Mouse (Mus musculus) myocyte (in vitro differentiated cells): Measurements from ENCODE around the gene Zbtb39. TPM values are rescaled to one million over a fixed set of nuclear protein-coding genes. Genes with fewer than 3 reads are reported as not detected.

Source experiments
- H3K27me3 ChIP-seq: one replicate; pipeline ENCODE4 v1.6.1; 2011; ENCODE audit not compliant: control insufficient read depth, insufficient read depth, insufficient read length
- H3K36me3 ChIP-seq: one replicate; pipeline ENCODE4 v1.6.1; 2011; ENCODE audit not compliant: control insufficient read depth, insufficient read depth
- H3K4me2 ChIP-seq: one replicate; pipeline ENCODE4 v1.6.1; 2011; ENCODE audit warnings: low read depth, control low read depth
- H3K4me3 ChIP-seq: one replicate; pipeline ENCODE4 v1.5.1; 2011; ENCODE audit warnings: mild to moderate bottlenecking, control low read depth, moderate library complexity
- H3K79me2 ChIP-seq: one replicate; pipeline ENCODE4 v1.6.1; 2011; ENCODE audit not compliant: control insufficient read depth, insufficient read depth
- H3ac ChIP-seq: one replicate; pipeline ENCODE4 v1.6.1; 2011; ENCODE audit not compliant: control insufficient read depth, insufficient read length
- CEBPB ChIP-seq: IDR thresholded peaks from 2 replicates; pipeline ENCODE4 v1.6.1; 2011; ENCODE audit warnings: mild to moderate bottlenecking, moderate library complexity; ENCODE audit not compliant: poor library complexity, insufficient read depth, severe bottlenecking
- E2F4 ChIP-seq: IDR thresholded peaks from one replicate; pipeline ENCODE4 v1.6.1; 2011; ENCODE audit warnings: mild to moderate bottlenecking, control low read depth, moderate library complexity; ENCODE audit not compliant: insufficient read depth
- MAX ChIP-seq: IDR thresholded peaks from one replicate; pipeline ENCODE4 v1.6.1; 2011; ENCODE audit warnings: low read depth, mild to moderate bottlenecking, control low read depth
- MYOD1 ChIP-seq, 3 experiments: IDR thresholded peaks; one replicate each; pipeline ENCODE4 v1.6.1; 2011; ENCODE audit warnings: control low read depth in 2 of 3, low read depth in 2 of 3, mild to moderate bottlenecking in 2 of 3, moderate library complexity in 1 of 3; ENCODE audit not compliant: insufficient read length in 2 of 3, control insufficient read depth in 1 of 3
- MYOG ChIP-seq, 3 experiments: IDR thresholded peaks; one replicate each; pipeline ENCODE4 v1.6.1; 2011; ENCODE audit warnings: control low read depth in 2 of 3, low read depth in 2 of 3, mild to moderate bottlenecking in 2 of 3; ENCODE audit not compliant: insufficient read length in 2 of 3, control insufficient read depth in 1 of 3, insufficient read depth in 1 of 3
- POLR2A ChIP-seq: IDR thresholded peaks from one replicate; pipeline ENCODE4 v1.6.1; 2011; ENCODE audit warnings: low read depth, mild to moderate bottlenecking, control low read depth, moderate library complexity; ENCODE audit not compliant: insufficient read length
- POLR2AphosphoS2 ChIP-seq: IDR thresholded peaks from one replicate; pipeline ENCODE4 v1.6.1; 2011; ENCODE audit warnings: low read depth, control low read depth; ENCODE audit not compliant: insufficient read length
- REST ChIP-seq: IDR thresholded peaks from one replicate; pipeline ENCODE4 v1.6.1; 2011; ENCODE audit warnings: mild to moderate bottlenecking, control low read depth, moderate library complexity; ENCODE audit not compliant: insufficient read depth, insufficient read length
- SRF ChIP-seq: IDR thresholded peaks from one replicate; pipeline ENCODE4 v1.6.1; 2011; ENCODE audit warnings: low read depth; ENCODE audit not compliant: control insufficient read depth, insufficient read length
- TCF12 ChIP-seq: IDR thresholded peaks from one replicate; pipeline ENCODE4 v1.6.1; 2011; ENCODE audit warnings: mild to moderate bottlenecking, control low read depth; ENCODE audit not compliant: poor library complexity, insufficient read depth, severe bottlenecking
- TCF3 ChIP-seq: IDR thresholded peaks from one replicate; pipeline ENCODE4 v1.6.1; 2011; ENCODE audit warnings: low read depth, control low read depth; ENCODE audit not compliant: insufficient read length
- USF1 ChIP-seq: IDR thresholded peaks from one replicate; pipeline ENCODE4 v1.6.1; 2011; ENCODE audit warnings: low read depth, mild to moderate bottlenecking, control low read depth, moderate library complexity
- polyA plus RNA-seq: library from polyadenylated mRNA; unstranded; fragments of >200 nt; fragmentation: generic; extraction: Trizol; gene quantifications from one replicate; pipeline ENCODE4 v1.2.1, GENCODE M21; 2012; ENCODE audit warnings: missing spikeins

The Zbtb39 gene
- polyA plus RNA-seq, 1 experiment: 3.2 TPM

GRCm38 (mm10) chr10:127734434-127734833 lies 4.9 kb upstream of the Zbtb39 start:
- Histone ChIP-seq H3K36me3 (no peaks in the 10 kb centered on the region), H3K79me2 (no peaks in the 10 kb centered on the region), H3ac (no peak overlapping the region), H3K27me3 (peaks cover 25% of the 10 kb centered on the region), H3K4me3 (no peak overlapping the region), H3K4me2 (peak overlapping the region; percentile 40)
- no peak for TF ChIP-seq MYOD1 (IDR thresholded peaks at IDR 0.05; ENCODE audit: control insufficient read depth in 1 of 3, insufficient read length in 2 of 3, low read depth in 2 of 3)
- no peak for TF ChIP-seq POLR2A
- TF ChIP-seq CEBPB: no peak
- TF ChIP-seq MYOG (IDR thresholded peaks at IDR 0.05; ENCODE audit: control insufficient read depth in 1 of 3, insufficient read depth in 1 of 3, insufficient read length in 2 of 3, low read depth in 2 of 3): no peak

DNA sequence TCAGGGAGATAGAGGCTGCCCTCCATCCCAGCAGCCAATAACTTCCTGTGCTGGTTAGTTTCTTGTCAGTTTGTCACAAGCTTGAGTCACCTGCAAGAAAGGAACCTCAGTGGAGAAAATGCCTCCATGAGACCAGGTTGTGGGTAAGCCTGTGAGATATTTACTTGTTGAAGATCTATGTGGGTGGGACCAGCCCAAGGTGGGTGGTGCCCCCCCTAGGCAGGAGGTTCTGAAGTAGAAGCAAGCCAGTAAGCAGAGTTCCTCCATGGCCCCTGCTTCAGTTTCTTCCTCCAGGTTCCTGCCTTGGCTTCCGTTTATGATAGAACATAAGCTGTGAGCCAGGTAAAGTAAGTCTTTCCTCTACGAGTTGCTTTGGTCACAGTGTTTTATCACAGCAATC lies 3.1 kb upstream of the Zbtb39 start:
- Histone ChIP-seq H3ac (no peak overlapping the region), H3K27me3 (peaks cover 15% of the 10 kb centered on the region), H3K4me2 (no peak overlapping the region), H3K79me2 (peaks cover 13% of the 10 kb centered on the region), H3K4me3 (no peak overlapping the region), H3K36me3 (no peaks in the 10 kb centered on the region)
- no peak for TF ChIP-seq MYOG (IDR thresholded peaks at IDR 0.05; ENCODE audit: control insufficient read depth in 1 of 3, insufficient read depth in 1 of 3, insufficient read length in 2 of 3, low read depth in 2 of 3)
- TF ChIP-seq TCF12: no peak
- TF ChIP-seq USF1: no peak
- no peak for TF ChIP-seq MAX
- TF ChIP-seq TCF3: no peak
- TF ChIP-seq E2F4: no peak
- no peak for TF ChIP-seq POLR2AphosphoS2
- no peak for TF ChIP-seq MYOD1 (IDR thresholded peaks at IDR 0.05; ENCODE audit: control insufficient read depth in 1 of 3, insufficient read length in 2 of 3, low read depth in 2 of 3)
- no peak for TF ChIP-seq POLR2A

- peaks cover 14% of the 10 kb centered on the region for H3K27me3 ChIP-seq
- no peak overlapping the region for H3K4me2 ChIP-seq
- H3K36me3 ChIP-seq: no peaks in the 10 kb centered on the region
- no peak overlapping the region for H3K4me3 ChIP-seq
- H3K79me2 ChIP-seq: peaks cover 19% of the 10 kb centered on the region
- H3ac ChIP-seq: no peak overlapping the region
- no peak for TF ChIP-seq E2F4
- no peak for TF ChIP-seq POLR2AphosphoS2
- TF ChIP-seq SRF: no peak
- no peak for TF ChIP-seq MYOD1 (IDR thresholded peaks at IDR 0.05; ENCODE audit: control insufficient read depth in 1 of 3, insufficient read length in 2 of 3, low read depth in 2 of 3)
These were observed 2.4 kb upstream of the Zbtb39 start for GRCm38 (mm10) chr10:127736916-127737315.

- Histone ChIP-seq H3K79me2 (peaks cover 19% of the 10 kb centered on the region), H3K27me3 (peaks cover 14% of the 10 kb centered on the region), H3K4me2 (no peak overlapping the region), H3K36me3 (no peaks in the 10 kb centered on the region), H3ac (no peak overlapping the region), H3K4me3 (no peak overlapping the region)
- TF ChIP-seq MYOG (IDR thresholded peaks at IDR 0.05; ENCODE audit: control insufficient read depth in 1 of 3, insufficient read depth in 1 of 3, insufficient read length in 2 of 3, low read depth in 2 of 3): no peak
- no peak for TF ChIP-seq SRF
- TF ChIP-seq E2F4: no peak
- TF ChIP-seq MAX: no peak
- no peak for TF ChIP-seq CEBPB
- TF ChIP-seq POLR2AphosphoS2: no peak
- no peak for TF ChIP-seq USF1
- no peak for TF ChIP-seq MYOD1 (IDR thresholded peaks at IDR 0.05; ENCODE audit: control insufficient read depth in 1 of 3, insufficient read length in 2 of 3, low read depth in 2 of 3)
- TF ChIP-seq TCF12: no peak
- no peak for TF ChIP-seq POLR2A
- TF ChIP-seq REST: no peak
- TF ChIP-seq TCF3: no peak
These were observed 1.8 kb upstream of the Zbtb39 start for GRCm38 (mm10) chr10:127737552-127737951.

DNA sequence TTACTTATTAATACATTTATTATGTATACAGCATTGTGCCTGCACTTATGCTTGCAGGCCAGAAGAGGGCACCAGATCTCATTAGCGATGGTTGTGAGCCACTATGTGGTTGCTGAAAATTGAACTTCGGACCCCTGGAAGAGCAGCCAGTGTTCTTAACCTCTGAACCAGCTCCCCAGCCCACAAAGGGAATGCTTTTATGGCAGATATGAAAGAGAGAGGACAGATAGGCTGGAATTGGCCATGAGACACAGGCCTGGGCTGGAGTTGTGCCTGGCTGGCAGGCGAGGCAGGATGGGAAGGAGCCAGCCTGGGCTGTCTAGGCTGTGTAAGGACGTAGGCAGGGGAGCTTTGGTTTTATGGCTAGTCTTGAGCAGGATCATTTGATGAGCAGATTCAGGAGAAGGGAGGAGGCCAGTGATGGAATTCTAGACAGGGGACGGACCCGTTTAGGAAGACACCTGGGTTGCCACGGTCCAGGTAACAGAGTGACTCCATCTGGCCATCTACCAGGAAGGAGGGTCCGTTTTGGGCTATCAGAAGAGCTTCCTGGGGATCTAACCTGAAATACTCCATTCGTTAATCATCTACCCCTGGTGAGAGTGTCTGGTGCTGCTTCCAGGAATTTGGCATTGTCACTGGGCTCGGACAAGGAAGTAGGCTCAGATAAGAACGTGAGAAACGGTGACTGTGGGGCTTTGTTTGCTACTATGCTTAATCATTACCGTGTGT lies 1.0 kb upstream of the Zbtb39 start:
- H3K27me3 ChIP-seq: peaks cover 14% of the 10 kb centered on the region
- no peak overlapping the region for H3ac ChIP-seq
- peak overlapping the region; percentile 34 for H3K4me3 ChIP-seq
- H3K36me3 ChIP-seq: no peaks in the 10 kb centered on the region
- peaks cover 25% of the 10 kb centered on the region for H3K79me2 ChIP-seq
- TF ChIP-seq REST: no peak
- peak overlapping the region; percentile 72 for H3K4me2 ChIP-seq
